Mouse (Mus musculus) heart, postnatal 0 days (tissue): ENCODE data around the gene Usp10.
A peak's percentile ranks its signal among the peaks of the same experiment; 100 is the strongest.

Experiments
- CTCF ChIP-seq: IDR thresholded peaks from 2 replicates; pipeline ENCODE4 v1.5.1; 2016; ENCODE audit warnings: antibody characterized with exemption, control low read depth, low read depth
- EP300 ChIP-seq: IDR thresholded peaks from 2 replicates; pipeline ENCODE4 v1.6.1; 2016; ENCODE audit warnings: antibody characterized with exemption, low read depth

GRCm38 (mm10) chr8:119981253-119981652, 71.1 kb downstream of the Usp10 start:
- TF ChIP-seq EP300 (no peak), CTCF (peak; percentile 37; the same call in 1 of the 2 replicates)
